Mouse (Mus musculus): Measurements from ENCODE around the gene Ankrd45. TPM values are rescaled to one million over a fixed set of nuclear protein-coding genes. Genes with fewer than 3 reads are reported as not detected.
"Not testable (repeated sequence)": the region's sequence is repeated elsewhere in the genome, so short reads cannot be mapped to it uniquely, and the experiment has no call there.

Ankrd45 gene
- polyA plus RNA-seq, 2 experiments: 1.1 to 1.5 TPM

DNA sequence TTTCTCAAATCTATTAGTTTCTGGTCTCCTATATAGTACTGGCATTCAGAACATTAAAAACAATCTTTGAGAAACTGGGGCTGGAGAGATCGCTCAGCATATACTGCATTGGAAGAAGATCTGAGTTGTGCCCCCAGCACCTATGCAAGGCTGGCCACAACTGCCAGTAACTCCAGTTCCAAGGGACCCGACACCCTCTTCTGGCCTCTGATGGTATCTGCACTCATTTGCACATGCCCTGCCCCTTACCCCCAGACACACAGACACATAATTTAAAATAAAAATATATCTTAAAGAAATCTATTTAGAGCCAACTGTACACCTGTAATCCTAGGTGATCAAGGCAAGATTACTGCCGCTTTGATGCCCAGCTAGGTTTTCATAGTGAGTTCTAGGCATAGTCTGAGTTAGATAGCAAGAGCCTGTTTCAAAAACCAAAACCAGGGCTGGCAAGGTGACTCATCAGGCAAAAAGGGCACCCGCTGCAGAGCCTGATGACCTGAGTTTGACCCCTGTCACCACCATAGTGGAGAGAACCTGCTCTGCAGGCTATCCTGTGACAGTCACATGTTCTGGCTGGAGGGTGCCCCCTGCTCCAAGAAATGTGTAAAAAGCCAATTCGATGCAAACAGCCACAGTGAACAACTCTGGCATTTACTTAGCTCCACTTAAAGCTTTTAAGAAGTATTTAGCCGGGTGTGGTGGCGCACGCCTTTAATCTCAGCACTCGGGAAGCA is 2.3 kb upstream of the Ankrd45 start:
- TF ChIP-seq POLR2A (IDR thresholded peaks at IDR 0.05; ENCODE audit: borderline replicate concordance, extremely low read depth, insufficient read depth, insufficient read length): no peak
- no peak overlapping the region for H3K4me2 ChIP-seq (replicated peaks; ENCODE audit: low read depth, low read length, severe bottlenecking)
- no peaks in the 10 kb centered on the region for H3K36me3 ChIP-seq (ENCODE audit: control insufficient read depth, insufficient read depth, low read length)
- no peak overlapping the region for H3K27ac ChIP-seq (replicated peaks; ENCODE audit: low read depth, low read length)
- ATAC-seq (ENCODE audit: low FRiP score, low read depth) (no peak), DNase-seq (ENCODE audit: low spot score) (no peak)
- H3K9ac ChIP-seq (ENCODE audit: low read depth, low read length, severe bottlenecking): no peak overlapping the region
- H3K27me3 ChIP-seq (ENCODE audit: control insufficient read depth, insufficient read depth, low read length): no peaks in the 10 kb centered on the region
- H3K4me1 ChIP-seq (ENCODE audit: control insufficient read depth, insufficient read depth, low read length): peaks cover 5% of the 10 kb centered on the region; the same call in 1 of the 2 replicates
- no peaks in the 10 kb centered on the region for H3K9me3 ChIP-seq (ENCODE audit: control insufficient read depth, low read length)
- H3K4me3 ChIP-seq (replicated peaks; ENCODE audit: low read length): no peak overlapping the region
- WGBS: 85% methylated on average over 9 of the region's 9 CpGs

DNA sequence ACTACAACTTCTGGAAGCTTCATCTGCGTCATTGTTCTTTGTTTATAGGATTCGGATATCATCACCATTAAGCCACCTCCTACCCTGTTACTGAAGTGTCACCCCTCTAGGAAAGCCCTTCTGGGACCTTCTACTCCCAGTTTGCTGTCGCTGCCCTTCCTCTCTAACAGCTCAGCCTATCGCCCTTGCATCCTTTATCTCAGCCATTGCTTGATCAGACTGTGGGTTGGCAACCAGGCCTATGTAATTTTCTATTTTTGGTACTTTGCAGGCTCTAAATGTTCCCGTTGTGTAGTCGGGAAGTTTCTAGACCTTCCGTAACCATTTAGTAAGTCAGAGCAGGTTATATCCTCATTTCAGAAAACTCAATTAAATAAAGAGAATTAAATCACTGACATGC is 725 bp downstream of the Ankrd45 start:
- H3K9me3 ChIP-seq (ENCODE audit: control insufficient read depth, low read length): no peaks in the 10 kb centered on the region
- 95% methylated on average over 7 of the region's 7 CpGs for WGBS
- peak overlapping the region; percentile 60; the same call in 1 of the 2 replicates for H3K9ac ChIP-seq (ENCODE audit: low read depth, low read length, severe bottlenecking)
- H3K4me1 ChIP-seq (ENCODE audit: control insufficient read depth, insufficient read depth, low read length): peaks cover 5% of the 10 kb centered on the region; the same call in 1 of the 2 replicates
- ATAC-seq (ENCODE audit: low FRiP score, low read depth) (no peak), DNase-seq (ENCODE audit: low spot score) (no peak)
- no peaks in the 10 kb centered on the region for H3K36me3 ChIP-seq (ENCODE audit: control insufficient read depth, insufficient read depth, low read length)
- no peak overlapping the region for H3K4me2 ChIP-seq (replicated peaks; ENCODE audit: low read depth, low read length, severe bottlenecking)
- H3K27me3 ChIP-seq (ENCODE audit: control insufficient read depth, insufficient read depth, low read length): no peaks in the 10 kb centered on the region
- no peak for TF ChIP-seq POLR2A (IDR thresholded peaks at IDR 0.05; ENCODE audit: borderline replicate concordance, extremely low read depth, insufficient read depth, insufficient read length)
- no peak overlapping the region for H3K27ac ChIP-seq (replicated peaks; ENCODE audit: low read depth, low read length)
- H3K4me3 ChIP-seq (replicated peaks; ENCODE audit: low read length): no peak overlapping the region

DNA sequence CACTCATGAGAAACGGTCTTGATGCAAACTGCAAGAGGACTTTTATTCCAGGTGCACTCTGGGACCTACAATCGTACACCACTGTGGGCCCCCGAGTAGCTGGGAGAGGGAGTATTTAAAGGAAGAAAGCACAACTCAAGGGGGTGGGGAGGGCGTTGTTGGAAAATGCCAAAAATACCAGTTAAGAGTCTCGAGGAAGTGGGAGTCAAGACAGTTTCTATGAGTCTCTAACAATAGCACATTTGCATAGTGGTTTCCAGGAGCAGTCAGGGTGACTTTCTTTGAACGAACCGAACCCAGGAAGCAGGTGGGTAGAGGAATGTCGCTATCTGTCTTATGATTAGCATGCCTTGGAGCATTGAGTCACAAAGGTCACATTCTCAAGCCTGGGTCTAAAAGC is 3.1 kb downstream of the Ankrd45 start:
- H3K36me3 ChIP-seq (ENCODE audit: control insufficient read depth, insufficient read depth, low read length); H3K9me3 ChIP-seq (ENCODE audit: control insufficient read depth, low read length); H3K9ac ChIP-seq (ENCODE audit: low read depth, low read length, severe bottlenecking); ATAC-seq (ENCODE audit: low FRiP score, low read depth); H3K4me2 ChIP-seq (replicated peaks; ENCODE audit: low read depth, low read length, severe bottlenecking); H3K27ac ChIP-seq (replicated peaks; ENCODE audit: low read depth, low read length); DNase-seq (ENCODE audit: low spot score); H3K4me3 ChIP-seq (replicated peaks; ENCODE audit: low read length); H3K4me1 ChIP-seq (ENCODE audit: control insufficient read depth, insufficient read depth, low read length); H3K27me3 ChIP-seq (ENCODE audit: control insufficient read depth, insufficient read depth, low read length): not testable (repeated sequence)
- WGBS: 82% methylated on average over 8 of the region's 8 CpGs

DNA sequence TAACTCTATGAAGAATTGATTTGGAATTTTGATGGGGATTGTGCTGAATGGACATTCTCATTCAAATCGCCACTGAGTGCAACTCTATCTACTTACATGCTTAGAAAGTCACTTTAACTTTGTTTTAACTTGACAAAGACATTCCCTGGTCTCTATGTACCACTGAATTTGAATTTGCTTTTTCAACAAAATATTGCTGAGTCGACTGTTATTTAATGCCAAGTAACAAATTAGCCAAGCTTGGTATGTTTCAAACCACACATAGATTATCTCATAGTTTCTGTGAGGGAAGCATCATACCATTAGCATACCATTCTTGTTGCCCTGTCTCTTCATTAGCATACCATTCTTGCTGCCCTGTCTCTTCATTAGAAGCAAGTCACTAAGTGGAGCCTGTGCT is 5.4 kb downstream of the Ankrd45 start:
- H3K27me3 ChIP-seq (ENCODE audit: control insufficient read depth, insufficient read depth, low read length): no peaks in the 10 kb centered on the region
- DNase-seq (ENCODE audit: low spot score): no peak
- H3K4me2 ChIP-seq (replicated peaks; ENCODE audit: low read depth, low read length, severe bottlenecking): no peak overlapping the region
- no peaks in the 10 kb centered on the region for H3K9me3 ChIP-seq (ENCODE audit: control insufficient read depth, low read length)
- no peak for TF ChIP-seq POLR2A (IDR thresholded peaks at IDR 0.05; ENCODE audit: borderline replicate concordance, extremely low read depth, insufficient read depth, insufficient read length)
- no peak overlapping the region for H3K4me3 ChIP-seq (replicated peaks; ENCODE audit: low read length)
- no peaks in the 10 kb centered on the region for H3K36me3 ChIP-seq (ENCODE audit: control insufficient read depth, insufficient read depth, low read length)
- no peak overlapping the region for H3K27ac ChIP-seq (replicated peaks; ENCODE audit: low read depth, low read length)
- no peak overlapping the region for H3K9ac ChIP-seq (ENCODE audit: low read depth, low read length, severe bottlenecking)
- no peak for ATAC-seq (ENCODE audit: low FRiP score, low read depth)
- no peaks in the 10 kb centered on the region for H3K4me1 ChIP-seq (ENCODE audit: control insufficient read depth, insufficient read depth, low read length)
- WGBS: 71% methylated on average over 2 of the region's 2 CpGs

DNA sequence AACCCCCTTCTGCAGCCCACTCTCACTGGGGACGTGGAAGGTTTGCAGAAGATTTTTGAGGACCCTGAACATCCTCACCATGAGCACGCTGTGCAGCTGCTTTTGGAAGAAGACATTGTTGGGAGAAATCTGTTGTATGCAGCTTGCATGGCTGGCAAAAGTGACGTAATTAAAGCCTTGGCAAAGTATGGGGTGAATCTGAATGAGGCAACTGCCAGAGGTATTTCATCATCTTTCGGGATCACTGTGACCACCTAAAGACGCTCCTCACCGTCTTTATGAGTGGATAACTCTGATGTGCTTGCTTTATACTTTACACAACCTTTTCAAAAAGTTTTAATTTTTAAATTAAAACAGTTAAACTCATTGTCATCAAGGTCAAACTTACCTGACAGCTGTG is 8.6 kb downstream of the Ankrd45 start:
- DNase-seq (ENCODE audit: low spot score): no peak
- Histone ChIP-seq H3K9ac (ENCODE audit: low read depth, low read length, severe bottlenecking) (no peak overlapping the region), H3K27me3 (ENCODE audit: control insufficient read depth, insufficient read depth, low read length) (no peaks in the 10 kb centered on the region), H3K4me2 (replicated peaks; ENCODE audit: low read depth, low read length, severe bottlenecking) (no peak overlapping the region), H3K36me3 (ENCODE audit: control insufficient read depth, insufficient read depth, low read length) (no peaks in the 10 kb centered on the region), H3K4me3 (replicated peaks; ENCODE audit: low read length) (no peak overlapping the region), H3K4me1 (ENCODE audit: control insufficient read depth, insufficient read depth, low read length) (no peaks in the 10 kb centered on the region), H3K9me3 (ENCODE audit: control insufficient read depth, low read length) (no peaks in the 10 kb centered on the region), H3K27ac (replicated peaks; ENCODE audit: low read depth, low read length) (no peak overlapping the region)
- no peak for TF ChIP-seq POLR2A (IDR thresholded peaks at IDR 0.05; ENCODE audit: borderline replicate concordance, extremely low read depth, insufficient read depth, insufficient read length)
- 72% methylated on average over 6 of the region's 6 CpGs for WGBS
- no peak for ATAC-seq (ENCODE audit: low FRiP score, low read depth)

All from limb, embryonic 14.5 days (tissue).